Mouse (Mus musculus) thymus, adult 2 months (tissue): ENCODE measurements around the gene Lef1. TPM values are rescaled to one million over a fixed set of nuclear protein-coding genes. Genes with fewer than 3 reads are reported as not detected.

ENCODE experiments used
- DNase-seq: peaks from one replicate; pipeline ENCODE4 v3.0.0; 2021
- H3K27ac ChIP-seq: fragments of 200-500 bp; 2 replicates; pipeline ENCODE4 v1.5.1; 2012; ENCODE audit warnings: low read length, control low read depth; ENCODE audit not compliant: control insufficient read depth, insufficient read depth
- H3K27me3 ChIP-seq: fragments of 200-500 bp; 2 replicates; pipeline ENCODE4 v1.6.1; 2012; ENCODE audit warnings: mild to moderate bottlenecking, low read length, moderate library complexity, mixed read lengths; ENCODE audit not compliant: control insufficient read depth, insufficient read depth
- H3K36me3 ChIP-seq: fragments of 200-500 bp; 2 replicates; pipeline ENCODE4 v1.6.1; 2012; ENCODE audit warnings: mild to moderate bottlenecking, low read length, moderate library complexity; ENCODE audit not compliant: control insufficient read depth, insufficient read depth
- H3K4me1 ChIP-seq: fragments of 200-500 bp; replicated peaks from 2 replicates; pipeline ENCODE4 v1.6.1; 2012; ENCODE audit warnings: low read length; ENCODE audit not compliant: control insufficient read depth, insufficient read depth
- H3K4me3 ChIP-seq: fragments of 200-500 bp; 2 replicates; pipeline ENCODE4 v1.5.1; 2012; ENCODE audit warnings: mild to moderate bottlenecking, low read length, control low read depth, moderate library complexity; ENCODE audit not compliant: control insufficient read depth, insufficient read depth
- CTCF ChIP-seq: fragments of 200-500 bp; IDR thresholded peaks from 2 replicates; pipeline ENCODE4 v1.5.1; 2012; ENCODE audit warnings: mild to moderate bottlenecking, control low read depth, low read length, moderate library complexity, borderline replicate concordance; ENCODE audit not compliant: control insufficient read depth, poor library complexity, insufficient read depth; ENCODE audit errors: extremely low read depth
- POLR2A ChIP-seq: fragments of 200-500 bp; IDR thresholded peaks from 2 replicates; pipeline ENCODE4 v1.6.1; 2012; ENCODE audit warnings: mild to moderate bottlenecking, low read length, control low read depth, moderate library complexity; ENCODE audit not compliant: control insufficient read depth, poor library complexity, insufficient read depth; ENCODE audit errors: extremely low read depth
- WGBS: fragments of 180-500 bp; shearing (Covaris S2); methylation state at CpG from one replicate; pipeline ENCODE4 v1.1.7; 2018; 5-methylcytosine and 5-hydroxymethylcytosine counted together
- polyA plus RNA-seq: library from polyadenylated mRNA; depleted of rRNA; stranded (reverse); fragments of >200 nt; gene quantifications from 2 replicates; pipeline ENCODE4 v1.2.3, GENCODE M21; 2012

Gene Lef1
- polyA plus RNA-seq, 1 experiment = 279 TPM

DNA sequence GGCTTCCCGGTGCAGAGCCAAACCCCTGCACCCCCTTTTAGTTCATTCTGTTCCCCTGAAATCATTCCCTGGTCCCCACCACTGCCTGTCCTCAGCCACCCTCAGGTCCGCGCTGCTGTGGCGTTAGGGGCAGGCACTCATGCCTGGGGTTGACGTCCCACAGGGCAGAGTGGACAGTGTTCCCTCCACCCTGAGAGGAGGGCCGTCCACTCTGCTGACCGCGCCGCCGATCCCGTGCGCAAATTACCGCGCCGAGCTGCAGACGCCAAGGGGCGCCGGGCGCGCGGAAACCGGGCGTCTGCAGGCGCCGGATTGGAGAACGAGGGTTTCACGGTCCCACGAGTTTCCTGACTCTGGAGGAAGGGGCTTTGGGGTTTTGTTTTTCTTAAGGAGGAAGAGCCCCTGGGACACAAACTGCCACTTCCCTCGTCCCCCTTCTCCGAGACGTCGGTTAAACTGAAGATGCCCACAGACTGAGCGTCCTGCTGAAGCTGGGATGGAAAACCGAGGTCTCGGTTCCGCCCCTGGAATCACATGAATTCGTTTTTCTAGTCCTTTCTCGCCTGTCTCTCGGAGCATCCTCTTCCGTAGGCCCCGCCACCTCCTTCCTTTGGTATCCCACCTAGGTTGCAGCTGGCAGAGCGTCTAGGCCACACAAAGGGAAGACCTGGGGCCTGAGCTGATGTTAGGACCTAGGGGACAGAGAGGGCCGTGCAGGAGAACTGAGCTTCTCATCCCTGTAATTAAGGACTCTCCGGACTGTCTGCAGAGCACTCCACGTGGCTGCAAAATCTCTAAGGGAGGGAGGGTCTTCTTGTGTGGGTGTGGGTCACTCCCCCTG lies 3.6 kb upstream of the Lef1 start:
- 2% methylated on average over 45 of the region's 45 CpGs for WGBS
- TF ChIP-seq POLR2A (no peak), CTCF (no peak; the same call in 1 of the 2 replicates)
- Histone ChIP-seq H3K4me1 (peaks cover 28% of the 10 kb centered on the region), H3K27ac (no peak overlapping the region), H3K36me3 (no peaks in the 10 kb centered on the region), H3K4me3 (peak overlapping the region; percentile 46), H3K27me3 (peaks cover 3% of the 10 kb centered on the region)
- no peak for DNase-seq

GRCm38 (mm10) chr3:131107301-131108093 lies 2.8 kb upstream of the Lef1 start:
- Histone ChIP-seq H3K36me3 (no peaks in the 10 kb centered on the region), H3K27ac (no peak overlapping the region), H3K4me1 (peaks cover 28% of the 10 kb centered on the region), H3K4me3 (peak overlapping the region; percentile 46), H3K27me3 (peaks cover 3% of the 10 kb centered on the region)
- DNase-seq = peak; percentile 44
- 4% methylated on average over 34 of the region's 34 CpGs for WGBS
- TF ChIP-seq POLR2A = no peak
- TF ChIP-seq CTCF = no peak

DNA sequence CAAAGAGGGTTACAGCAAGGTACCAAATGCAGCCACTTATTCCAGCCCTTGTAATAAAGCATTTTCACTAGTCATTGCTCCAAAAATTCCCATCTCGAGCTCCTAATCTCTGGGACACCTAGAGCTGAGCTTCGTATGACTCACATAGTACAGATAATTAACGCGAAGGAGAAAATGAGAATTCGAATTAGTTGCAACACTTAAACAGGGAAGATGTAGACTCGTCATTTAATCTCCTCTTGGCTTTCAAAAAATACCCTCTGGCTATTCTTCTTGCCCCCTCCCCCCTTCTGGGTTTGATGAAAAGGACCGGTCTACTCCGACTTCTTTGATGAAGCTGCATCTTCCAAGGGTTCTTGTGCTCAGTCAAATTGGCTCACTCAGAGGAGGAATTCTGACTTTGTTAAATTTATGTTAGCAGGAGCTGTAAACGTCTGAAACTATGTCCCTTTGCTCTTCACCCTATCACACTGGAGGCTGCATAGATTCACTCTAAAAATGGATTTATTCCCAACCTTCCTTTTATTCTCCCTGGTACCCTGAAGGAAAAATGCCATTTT lies 2.1 kb upstream of the Lef1 start:
- WGBS = 7% methylated on average over 9 of the region's 9 CpGs
- Histone ChIP-seq H3K36me3 (no peaks in the 10 kb centered on the region), H3K27ac (no peak overlapping the region), H3K4me3 (no peak overlapping the region), H3K27me3 (peaks cover 3% of the 10 kb centered on the region), H3K4me1 (peaks cover 28% of the 10 kb centered on the region)
- DNase-seq = no peak
- TF ChIP-seq POLR2A (no peak), CTCF (no peak)

- 6% methylated on average over 15 of the region's 15 CpGs for WGBS
- Histone ChIP-seq H3K27ac (no peak overlapping the region), H3K27me3 (peaks cover 3% of the 10 kb centered on the region), H3K4me1 (peaks cover 28% of the 10 kb centered on the region), H3K36me3 (peaks cover under 1% of the 10 kb centered on the region; the same call in 1 of the 2 replicates), H3K4me3 (peak overlapping the region; percentile 97; the same call in 1 of the 2 replicates)
- DNase-seq = no peak
- no peak for TF ChIP-seq CTCF
- no peak for TF ChIP-seq POLR2A
Observed at GRCm38 (mm10) chr3:131109066-131109685, 1.1 kb upstream of the Lef1 start.

DNA sequence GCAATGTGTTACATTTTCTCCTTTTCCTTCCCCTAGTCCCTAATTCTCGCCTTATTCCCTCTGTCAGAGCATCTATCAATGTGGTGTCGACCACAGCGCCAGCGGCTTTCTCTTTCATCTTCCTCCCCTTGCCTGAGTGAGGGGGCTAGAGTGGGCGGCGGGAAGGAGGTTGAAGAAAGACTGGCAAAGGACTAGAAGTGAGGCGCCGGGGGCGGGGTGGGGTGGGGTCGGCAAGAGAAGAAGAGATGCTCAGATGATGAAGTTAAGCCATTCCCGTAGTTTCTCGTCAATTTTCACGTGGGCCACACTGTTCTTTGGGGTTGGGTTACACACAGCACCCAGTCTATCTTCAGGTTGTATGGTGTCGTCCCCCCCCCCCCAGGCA lies 593 bp upstream of the Lef1 start:
- Histone ChIP-seq H3K27ac (no peak overlapping the region), H3K36me3 (peaks cover 3% of the 10 kb centered on the region; the same call in 1 of the 2 replicates), H3K4me3 (peak overlapping the region; percentile 97), H3K27me3 (peaks cover 3% of the 10 kb centered on the region), H3K4me1 (peaks cover 28% of the 10 kb centered on the region)
- DNase-seq = peak; percentile 49
- TF ChIP-seq POLR2A (no peak), CTCF (no peak)
- WGBS = under 1% methylated on average over 14 of the region's 14 CpGs

DNA sequence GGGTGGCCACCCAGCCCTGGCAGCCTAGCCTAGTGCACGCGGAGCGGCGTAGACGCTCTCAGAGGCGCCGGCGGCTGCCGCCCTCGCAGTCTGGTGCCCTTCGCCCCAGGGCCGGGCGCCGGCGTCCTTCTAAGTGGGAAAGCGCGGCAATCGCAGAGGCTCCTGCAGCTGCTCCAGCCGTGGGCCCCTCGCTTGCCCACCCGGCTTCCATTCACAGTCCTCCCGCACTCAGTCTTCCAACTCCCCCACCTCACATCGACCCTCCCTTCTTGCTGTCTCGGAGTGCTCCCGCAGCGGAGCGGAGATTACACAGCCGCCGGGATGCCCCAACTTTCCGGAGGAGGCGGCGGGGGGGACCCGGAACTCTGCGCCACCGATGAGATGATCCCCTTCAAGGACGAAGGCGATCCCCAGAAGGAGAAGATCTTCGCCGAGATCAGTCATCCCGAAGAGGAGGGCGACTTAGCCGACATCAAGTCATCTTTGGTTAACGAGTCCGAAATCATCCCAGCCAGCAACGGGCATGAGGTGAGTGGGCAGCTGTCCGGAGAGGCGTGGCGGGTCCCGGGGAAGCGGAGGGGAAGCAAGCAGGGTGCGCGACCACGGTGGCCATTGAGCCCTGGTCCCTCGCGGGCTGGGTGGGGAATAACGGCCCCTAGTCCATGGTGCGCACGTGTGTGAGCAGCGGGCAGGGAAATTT lies 1.0 kb downstream of the Lef1 start:
- peaks cover 16% of the 10 kb centered on the region for H3K36me3 ChIP-seq
- peak overlapping the region; percentile 92 for H3K27ac ChIP-seq
- TF ChIP-seq POLR2A (no peak; the same call in 1 of the 2 replicates), CTCF (no peak)
- H3K4me1 ChIP-seq = peaks cover 28% of the 10 kb centered on the region
- WGBS = under 1% methylated on average over 59 of the region's 59 CpGs
- DNase-seq = peak; percentile 70
- peaks cover 3% of the 10 kb centered on the region for H3K27me3 ChIP-seq
- H3K4me3 ChIP-seq = peak overlapping the region; percentile 97
